Mouse (Mus musculus) ZHBTc4 (cell line): ENCODE results near the gene B3glct.

Source experiments
- DNase-seq: peaks from one replicate; pipeline ENCODE4 v3.0.0-alpha.2; 2011; ENCODE audit warnings: low read depth, low spot score

B3glct gene

DNA sequence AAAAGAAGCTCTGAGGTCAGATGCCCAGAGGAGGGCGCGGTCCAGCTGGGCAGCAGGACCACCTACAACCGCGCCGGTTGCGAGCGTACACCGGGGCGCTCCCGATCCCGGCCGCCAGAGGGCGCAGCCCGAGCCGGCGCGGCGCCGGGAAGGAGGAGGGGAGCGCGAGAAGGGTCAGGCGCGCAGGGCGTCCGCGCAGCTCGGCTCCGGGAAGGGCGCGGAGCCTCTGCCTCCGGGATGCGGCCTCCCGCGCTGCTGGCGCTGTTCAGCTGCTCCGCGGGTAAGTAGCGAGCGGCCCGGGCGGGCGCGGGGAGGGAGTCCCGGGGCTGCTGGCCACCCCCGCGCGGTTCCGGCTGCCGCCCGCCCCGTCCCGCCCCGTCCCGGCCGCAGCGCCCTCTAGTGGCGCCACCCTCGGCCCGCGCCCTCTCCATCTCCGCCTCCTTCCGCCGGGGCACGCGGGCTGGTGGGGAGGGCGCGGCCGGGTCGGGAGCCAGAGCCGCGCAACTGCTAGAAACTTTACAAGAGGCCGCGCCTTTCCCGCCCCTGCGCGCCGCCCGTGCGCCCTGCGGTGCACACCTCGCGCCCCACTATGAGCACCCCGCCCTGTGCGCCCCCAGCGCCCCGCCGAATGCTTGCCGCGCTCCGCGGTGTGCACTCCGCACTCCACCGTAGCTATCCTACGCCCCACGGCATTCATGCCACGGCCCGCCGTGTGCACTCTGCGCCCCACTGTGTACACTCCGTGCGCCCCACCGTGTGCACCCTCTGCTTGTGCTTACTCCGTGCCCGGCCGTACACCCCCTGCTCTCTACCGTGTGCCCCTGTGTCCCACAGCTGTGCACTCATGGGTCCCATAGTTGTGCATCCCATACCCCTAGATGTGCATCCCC, at the start of gene B3glct:
Gene B3glct (plus strand): TSS at position 131 of the 890 bp plus-strand sequence.
- DNase-seq, result peak; percentile 67

DNA sequence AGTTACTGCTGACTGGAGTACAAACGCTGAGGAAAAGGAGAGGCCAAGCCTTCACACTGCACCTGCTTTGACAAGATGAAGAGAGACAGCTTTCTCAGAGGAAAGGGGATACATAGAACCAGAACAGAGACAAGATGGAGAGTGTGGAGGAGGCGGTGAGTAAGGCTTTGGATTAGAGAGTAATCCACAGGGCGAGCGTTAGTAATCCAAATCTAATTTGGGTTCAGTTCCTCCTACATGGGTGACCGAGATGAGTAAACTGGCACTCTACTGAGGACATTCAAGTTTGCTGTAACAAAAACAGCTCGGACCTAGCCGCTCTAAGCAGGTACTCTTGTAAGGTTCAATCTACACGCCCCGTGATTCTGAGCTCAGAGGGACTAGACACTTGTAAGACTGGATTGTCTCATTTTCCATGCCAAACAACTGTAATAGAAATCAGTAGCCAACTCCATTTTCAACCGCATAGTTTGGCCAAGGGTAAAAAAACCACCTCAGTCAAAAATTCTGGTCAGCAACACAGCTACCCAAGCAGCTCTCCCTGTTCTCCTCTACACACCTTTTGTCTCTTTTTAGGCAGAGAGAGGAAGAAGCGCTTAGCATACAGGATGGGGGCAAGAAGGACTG, 43.5 kb upstream of the B3glct start:
- no peak for DNase-seq

DNA sequence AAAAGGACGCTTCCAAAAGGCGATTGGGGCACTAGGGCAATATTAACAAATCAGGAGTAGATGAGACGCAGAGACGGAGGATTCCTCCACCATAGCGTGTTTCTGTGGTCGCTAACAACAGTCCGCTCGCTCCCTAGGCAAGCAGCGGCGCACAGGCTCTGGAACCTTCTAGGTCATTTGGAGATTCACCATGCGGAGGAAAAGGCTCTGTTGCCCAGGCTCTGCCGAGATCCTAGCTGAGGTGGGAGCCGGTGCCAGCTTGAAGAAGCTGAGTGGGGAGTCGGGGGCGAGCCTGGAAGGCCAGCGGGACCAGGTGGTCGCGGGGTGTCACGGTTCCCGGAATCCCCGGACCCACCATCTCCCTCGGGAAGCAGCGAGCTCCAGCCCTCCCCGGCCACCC, 42.5 kb upstream of the B3glct start:
- DNase-seq, result no peak

DNA sequence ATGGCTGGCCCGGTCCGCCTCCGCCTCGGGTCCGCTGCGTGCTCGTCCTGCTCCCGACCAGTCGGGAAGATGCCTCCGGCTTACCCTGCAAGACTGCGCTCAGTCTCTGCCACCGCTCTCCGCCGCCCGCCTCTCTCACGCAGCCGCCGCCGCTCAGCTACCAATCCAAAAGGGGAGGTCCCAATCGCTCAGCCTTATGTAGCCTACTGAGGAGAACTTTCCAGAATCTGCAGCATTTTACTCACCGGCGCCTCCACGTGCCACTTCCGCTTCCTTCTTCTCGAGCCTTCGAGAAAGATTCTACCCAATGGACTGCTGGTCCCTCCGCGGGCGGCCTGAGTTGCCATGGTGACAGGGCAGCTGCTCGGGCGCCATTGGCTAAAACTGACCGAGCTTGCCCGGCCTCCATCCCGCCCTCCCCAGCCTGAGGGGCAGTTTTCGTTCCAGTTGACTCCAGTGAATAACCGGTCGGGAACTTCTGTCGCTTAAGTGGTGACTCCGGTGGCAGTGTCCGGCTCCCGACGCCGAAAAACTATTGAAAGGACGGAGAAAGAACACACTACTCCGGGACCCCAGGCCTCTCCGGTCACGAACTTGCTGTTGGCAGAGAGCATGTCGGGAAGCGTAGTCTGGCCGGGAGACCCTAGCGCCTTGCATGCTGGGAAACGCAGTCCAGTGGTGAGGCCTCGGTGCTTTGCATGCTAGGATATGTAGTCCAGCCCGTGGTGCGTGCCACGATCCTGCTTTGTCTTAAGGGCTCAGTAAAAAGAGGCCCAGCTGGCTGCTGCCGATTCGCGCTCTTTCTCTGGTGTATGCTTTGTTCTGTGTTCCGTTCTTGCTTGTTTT, 41.7 kb upstream of the B3glct start, which contains the start of gene Hsph1:
Gene Hsph1 (minus strand): TSS at position 302 of the 846 bp plus-strand sequence.
- DNase-seq, result peak; percentile 99

DNA sequence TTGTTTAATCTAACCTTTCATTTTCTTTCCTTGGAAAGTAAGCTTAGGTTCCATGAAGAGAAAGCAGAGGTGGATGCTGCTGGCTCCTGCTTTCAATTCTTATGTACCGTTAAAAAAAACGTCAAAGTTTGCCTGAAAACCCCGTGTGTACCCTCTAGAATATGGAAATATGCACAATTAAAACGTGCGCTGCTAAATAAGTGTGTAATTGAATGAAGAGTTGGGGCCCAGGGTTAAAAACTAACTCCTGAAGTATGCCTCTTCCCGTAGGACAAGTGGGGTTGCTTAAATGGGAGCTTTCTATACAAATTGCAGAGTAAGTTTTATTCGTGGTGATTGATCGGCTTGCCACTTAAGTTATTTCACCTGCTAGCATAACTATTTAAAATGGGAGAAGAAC, 40.7 kb upstream of the B3glct start:
- DNase-seq, result no peak

DNA sequence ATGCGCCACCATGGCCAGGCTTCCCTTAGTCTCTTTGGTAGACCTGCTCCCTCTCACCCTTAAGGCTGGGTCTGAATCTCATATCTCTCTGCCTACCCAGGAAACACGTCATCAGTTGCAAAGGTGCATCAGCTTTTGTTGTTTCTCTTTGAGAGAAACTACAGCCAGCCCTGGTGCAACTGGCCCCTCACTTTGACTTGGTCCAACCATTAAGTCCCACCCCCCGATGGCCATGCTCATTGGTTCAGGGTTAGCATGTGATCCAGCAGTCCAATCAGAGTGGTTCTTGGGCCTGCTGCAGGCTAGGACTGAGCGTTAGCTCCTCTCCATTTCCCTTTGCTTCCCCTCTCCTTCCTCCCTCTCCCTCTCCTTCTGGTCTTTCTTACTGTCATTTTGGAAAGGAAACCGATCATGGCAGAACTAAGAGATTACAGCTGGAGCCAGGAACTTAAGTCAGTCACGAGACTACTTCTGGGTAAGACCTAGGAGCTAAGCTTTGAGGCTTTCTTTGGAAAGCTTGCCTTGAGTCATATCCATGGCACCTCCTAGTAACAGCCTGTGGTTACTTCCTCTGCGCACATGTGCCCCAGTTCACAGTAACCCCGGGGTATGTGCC, 36.6 kb upstream of the B3glct start:
- DNase-seq, result peak; percentile 93

DNA sequence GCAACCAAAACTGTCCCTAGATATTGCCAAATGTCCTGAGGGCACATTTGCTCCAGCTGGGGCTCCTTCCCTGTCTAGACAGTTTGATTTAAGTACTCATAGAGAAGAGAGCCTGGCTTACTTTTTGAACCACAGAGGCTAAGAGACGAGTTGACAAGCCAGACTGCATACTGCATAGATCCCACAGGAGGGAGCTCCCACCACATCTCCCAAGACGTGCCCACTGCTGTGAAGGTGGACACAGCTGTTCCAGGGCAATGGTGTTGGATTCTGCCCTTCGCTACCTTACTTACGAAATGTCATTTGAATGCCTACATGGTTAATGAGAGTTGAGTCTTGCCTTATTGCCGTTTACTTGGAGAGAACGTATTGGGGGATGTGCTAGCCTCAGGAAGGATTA, 35.7 kb upstream of the B3glct start:
- peak; percentile 50 for DNase-seq

DNA sequence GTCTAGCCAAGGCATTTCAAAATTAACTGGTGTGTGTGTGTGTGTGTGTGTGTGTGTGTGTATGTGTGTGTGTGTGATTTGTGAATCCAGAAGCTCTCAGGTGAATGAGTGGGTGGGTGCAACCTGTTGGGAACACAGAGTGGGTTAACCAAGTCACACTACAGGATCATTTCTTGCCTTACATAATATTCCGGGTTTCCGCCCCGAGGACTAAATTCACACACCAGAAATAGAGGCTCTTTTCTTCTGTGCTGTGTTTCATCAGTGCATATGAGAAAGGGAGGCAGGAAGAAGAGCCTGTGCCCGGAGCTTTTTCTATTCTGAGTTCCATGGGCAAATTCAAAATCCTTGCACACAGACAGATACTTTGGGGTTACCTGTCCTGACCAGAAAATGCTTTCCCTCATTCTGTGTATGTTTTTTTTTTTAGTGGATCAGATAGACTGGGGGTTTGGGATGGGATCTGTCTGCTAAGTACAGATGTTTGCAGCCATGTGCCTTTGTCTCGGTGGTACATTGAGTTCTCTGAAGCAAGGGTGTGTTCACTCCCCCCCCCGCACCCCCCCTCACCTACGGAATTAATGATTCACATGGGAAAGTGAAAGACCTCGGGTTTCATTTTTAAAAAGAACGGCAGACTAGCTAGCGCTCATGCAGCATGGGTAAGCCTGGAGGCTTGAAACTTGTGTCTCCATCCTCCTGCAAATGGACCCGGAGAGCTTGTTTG, 35.1 kb upstream of the B3glct start:
- no peak for DNase-seq

DNA sequence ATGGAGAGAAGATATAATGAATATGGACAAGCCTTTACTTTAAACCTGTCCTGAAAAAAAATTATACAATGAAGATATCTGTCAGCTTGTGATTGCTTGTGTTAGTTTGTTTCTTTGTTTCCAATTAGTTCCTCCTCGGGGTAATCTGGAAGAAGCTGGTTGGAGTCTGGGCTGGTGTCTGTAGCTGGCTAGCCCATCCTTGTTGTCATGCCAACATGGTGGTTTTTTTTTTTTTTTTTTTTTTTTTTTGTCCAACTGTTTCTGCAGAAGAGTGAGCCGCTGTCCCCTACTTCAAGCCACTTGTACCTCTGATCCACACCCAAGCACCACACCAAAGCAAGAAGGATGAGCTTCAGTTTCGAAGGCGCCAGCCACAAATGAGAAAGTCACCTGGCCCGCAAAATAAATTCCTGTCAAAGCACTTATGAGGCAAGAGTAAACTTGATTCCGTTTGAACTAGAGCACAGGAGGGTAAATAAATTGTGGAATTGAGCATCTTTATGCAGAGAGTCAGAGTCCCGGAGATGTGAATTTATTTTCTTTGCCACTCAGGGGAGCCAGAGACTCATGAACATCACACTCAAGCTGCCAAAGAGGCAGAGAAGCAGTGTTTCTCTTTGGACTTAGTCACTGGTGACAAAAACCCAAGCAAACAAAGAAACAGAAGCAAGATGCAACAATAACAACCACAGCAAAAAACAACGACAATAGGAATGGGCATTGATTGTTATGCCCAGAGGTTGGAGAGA, 30.5 kb upstream of the B3glct start:
- no peak for DNase-seq

DNA sequence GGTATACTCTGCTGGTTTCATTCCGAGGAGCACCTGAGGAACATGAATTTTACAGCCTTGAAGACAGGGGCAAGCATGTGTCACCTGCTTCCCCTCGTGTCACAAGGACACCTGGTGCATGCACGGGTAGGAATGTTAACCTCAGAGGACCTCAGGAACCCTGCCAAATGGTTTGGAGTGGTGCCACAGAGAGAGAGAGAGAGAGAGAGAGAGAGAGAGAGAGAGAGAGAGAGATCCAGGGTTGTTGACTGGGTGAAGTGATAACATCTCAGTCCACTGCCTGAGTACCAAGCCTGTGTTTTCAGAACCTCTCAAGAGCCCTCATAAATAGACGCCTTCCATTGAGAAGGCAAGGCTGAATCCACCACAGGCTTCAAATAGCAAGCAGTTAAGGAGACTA, 29.8 kb upstream of the B3glct start:
- DNase-seq, result no peak

DNA sequence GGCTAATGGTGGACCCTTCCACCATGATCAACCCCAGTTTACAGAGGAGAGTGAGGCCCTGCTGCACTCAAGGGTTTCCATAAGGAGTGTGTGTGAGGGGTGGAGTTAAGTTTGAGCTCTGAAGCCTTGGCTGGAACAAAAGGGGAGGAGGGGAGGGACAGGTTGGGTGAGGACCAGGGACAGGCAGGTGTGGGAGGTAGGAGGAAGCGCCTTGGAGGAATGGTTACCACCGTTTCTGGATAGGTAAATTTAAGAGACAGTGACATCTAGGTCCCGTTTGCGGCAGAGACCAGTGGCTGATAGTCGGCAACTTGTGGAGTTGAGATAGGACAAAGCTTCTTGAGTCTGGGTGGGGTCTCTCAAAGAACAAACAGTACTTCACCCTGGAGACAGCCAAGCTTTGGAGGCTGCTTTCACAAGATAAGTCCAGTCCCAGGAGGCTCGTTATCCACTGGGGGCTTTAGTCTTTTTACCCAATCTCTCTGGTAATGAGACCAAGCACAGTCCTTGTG, 29.1 kb upstream of the B3glct start:
- peak; percentile 62 for DNase-seq

DNA sequence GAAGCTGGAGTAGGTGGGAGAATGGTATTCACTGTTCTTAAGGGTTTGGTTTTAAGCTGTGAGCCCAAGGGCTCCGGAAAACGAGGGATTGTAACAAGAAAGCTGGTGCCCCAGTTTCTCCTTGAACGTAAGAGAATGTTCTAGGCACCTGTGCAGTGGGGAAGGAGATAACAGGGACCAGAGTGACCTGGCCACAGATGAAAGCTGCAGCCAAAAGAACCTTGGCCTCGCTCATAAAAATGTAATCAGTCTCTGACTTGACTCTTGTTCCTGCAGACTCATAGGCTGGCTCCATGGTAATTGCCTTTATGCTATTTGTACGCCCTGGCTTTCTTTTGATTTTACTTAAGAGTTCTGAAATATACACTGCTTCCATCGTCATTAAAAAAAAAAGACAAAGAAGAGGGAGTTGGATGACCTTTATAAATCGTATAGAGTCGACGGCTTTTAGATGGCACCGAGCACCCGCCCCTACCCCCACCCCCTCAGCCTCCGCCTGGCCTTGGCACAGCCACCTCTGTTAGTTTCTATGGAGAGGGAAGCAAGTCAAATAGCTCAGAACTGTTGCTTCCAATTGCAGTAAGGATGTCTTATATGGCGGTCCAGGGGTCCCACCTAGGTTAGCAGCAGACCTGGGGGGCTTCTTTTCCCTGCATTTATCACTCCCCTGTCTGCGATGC, 28.4 kb upstream of the B3glct start:
- no peak for DNase-seq

DNA sequence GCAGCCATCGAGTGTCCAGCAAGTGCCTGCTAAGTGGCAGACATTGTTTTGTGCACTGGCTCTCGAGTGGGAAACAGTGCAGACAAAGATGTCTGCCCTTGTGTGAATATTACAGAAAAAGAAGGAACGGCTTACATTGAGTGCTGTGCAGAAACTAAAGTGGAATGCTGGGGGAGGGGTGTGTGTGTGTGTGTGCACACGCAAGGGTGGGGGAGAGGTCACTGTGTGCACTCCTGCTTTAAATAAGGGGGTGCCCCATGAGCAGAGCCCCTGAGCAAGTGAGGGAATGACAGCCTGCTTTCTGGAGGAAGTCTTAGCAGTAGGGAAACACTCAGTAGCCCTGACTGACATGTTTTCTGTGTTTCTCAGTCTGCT, 27.9 kb upstream of the B3glct start:
- DNase-seq, result no peak

DNA sequence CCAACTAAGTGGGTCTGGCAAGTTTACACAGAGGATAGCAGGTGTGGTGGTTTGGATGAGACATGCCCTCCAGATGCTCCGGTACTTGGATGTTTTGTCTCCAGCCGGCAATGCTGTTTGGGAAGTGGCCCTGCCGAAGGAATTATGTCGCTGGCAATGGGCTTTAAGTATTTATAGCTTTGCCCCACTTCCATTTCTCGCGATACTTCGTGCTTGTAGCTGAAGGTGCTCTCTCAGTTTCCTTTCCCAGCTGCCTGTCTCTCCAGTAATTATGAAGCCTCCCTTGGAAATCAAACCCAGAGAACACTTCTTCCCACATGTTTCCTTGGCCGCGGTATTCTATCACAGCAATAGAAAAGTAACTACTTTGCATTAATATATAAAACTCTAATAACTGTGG, 22.4 kb upstream of the B3glct start:
- DNase-seq, result no peak

DNA sequence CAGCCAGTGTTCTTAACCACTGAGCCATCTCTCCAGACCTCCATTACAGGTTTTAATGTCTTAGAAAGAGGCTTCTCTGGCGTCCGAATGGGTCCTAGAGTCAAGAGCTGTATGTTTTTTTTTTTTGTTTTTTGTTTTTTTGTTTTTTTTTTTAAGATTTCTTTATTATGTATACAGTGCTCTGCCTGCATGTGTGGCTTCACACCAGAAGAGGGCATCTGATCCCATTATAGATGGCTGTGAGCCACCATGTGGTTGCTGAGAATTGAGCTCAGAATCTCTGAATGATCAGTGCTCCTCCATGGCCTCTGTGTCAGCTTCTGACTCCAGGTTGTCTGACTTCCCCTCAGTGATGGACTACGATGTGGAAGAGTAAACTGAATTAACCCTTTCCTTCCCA, 20.0 kb upstream of the B3glct start:
- no peak for DNase-seq

DNA sequence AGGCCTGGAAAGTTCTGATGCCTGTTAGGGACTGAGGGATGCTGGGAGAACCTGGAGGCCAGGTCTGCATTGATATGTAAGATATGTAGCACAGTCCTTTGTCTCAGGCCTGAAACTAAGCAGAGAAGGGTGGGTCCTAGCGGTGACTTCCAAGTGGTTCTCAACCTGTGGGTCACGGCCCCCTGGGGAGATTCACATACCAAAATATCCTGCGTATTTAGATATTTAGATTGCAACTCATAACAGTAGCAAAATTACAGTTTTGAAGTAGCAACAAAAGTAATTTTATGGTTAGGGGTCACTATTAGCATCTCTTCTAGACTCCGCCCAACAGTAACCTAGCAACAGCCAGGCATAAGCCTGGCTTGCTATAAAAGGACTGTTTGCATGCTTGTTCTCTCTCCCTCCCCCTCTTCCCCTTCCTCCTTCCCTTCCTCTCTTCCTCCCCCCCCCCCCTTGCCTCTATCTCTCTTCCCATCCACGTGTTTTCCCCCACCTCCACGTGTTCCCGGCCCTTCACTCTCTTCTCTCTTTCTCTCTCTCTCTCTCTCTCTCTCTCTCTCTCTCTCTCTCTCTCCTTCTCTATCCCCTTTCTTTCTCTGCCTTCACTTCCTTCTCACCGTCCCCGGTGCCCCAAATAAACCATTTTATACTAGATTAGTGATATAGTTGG, 19.2 kb upstream of the B3glct start:
- DNase-seq, result peak; percentile 57

DNA sequence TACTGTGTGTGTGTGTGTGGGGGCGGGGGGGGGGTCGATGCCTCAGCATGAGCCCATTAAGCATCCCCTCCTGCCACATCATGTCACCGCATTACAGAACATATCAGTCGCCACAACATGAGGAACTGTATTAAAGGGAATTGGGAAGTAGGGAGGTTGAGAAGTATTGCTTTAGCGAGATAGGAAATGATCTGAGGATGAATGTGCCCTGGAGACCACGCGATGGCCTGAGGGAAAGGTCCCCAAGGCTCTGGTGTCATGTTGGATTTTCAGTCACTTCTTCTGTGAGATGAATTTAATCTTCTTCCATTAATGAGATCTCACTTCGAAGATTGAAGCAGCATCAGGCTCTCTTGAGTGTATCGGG, 18.6 kb upstream of the B3glct start:
- no peak for DNase-seq

DNA sequence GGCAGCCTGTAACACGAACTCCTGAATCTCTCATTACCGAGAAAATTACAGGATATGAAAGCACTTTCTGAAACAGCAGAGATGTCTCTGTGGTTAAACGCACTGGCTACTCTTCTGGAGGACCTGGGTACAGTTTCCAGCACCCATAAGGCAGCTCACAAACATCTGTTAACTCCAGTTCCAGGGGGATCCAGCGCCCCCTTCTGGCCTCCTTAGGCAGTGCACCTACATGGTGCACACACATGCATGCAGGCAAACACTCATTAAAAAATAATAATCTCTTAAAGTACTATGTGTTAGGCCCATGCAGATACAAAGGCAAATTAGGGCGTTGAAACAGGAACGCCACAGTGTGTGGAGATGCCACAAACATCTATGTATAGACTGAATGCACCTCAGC, 16.6 kb upstream of the B3glct start:
- no peak for DNase-seq

DNA sequence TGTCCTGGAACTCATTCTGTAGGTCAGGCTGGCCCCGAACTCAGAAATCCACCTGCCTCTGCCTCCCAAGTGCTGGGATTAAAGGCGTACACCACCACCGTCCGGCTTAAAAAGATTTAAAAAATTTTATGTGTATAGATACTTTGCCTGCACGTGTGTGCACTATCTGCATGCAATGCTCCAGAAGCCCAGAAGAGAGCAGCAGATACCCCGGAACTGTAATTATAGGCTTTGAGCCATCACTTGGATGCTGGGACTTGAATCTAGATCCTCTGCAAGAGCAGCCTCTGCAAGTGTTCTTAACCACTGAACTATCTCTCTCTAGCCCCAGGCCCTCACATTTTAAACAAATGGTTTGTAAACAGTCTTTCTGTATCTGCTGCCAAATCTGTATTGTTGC, 15.1 kb upstream of the B3glct start:
- DNase-seq, result peak; percentile 42
